Mouse (Mus musculus) layer of hippocampus, postnatal 25 days (tissue): ENCODE data around the gene Ncbp3. TPM values are rescaled to one million over a fixed set of nuclear protein-coding genes. Genes with fewer than 3 reads are reported as not detected.

ENCODE experiments used
- DNase-seq, 2 experiments: peaks; one replicate each; pipeline ENCODE4 v3.0.0; 2022; ENCODE audit warnings: mixed read lengths in 2 of 2, low spot score in 1 of 2; ENCODE audit errors: extremely low spot score in 1 of 2
- total RNA-seq, 2 experiments: library from RNA; stranded (reverse); gene quantifications; 2 replicates each; pipeline ENCODE4 v1.2.3; 2021

Gene Ncbp3
- total RNA-seq, 2 experiments from 2014 or later, result 8.5 to 10.4 TPM

GRCm38 (mm10) chr11:73026961-73027360 is 20.6 kb upstream of the Ncbp3 start:
- DNase-seq, result no peak

- DNase-seq, result peak; percentile 61 to 66
Measured at GRCm38 (mm10) chr11:73030821-73031498, 16.6 kb upstream of the Ncbp3 start.

- DNase-seq, result no peak
Measured at GRCm38 (mm10) chr11:73031536-73031935, 16.0 kb upstream of the Ncbp3 start.

GRCm38 (mm10) chr11:73036077-73036476 is 11.5 kb upstream of the Ncbp3 start:
- DNase-seq, result no peak

- no peak for DNase-seq
Measured at GRCm38 (mm10) chr11:73036889-73037288, 10.7 kb upstream of the Ncbp3 start.

GRCm38 (mm10) chr11:73037691-73038090 is 9.9 kb upstream of the Ncbp3 start:
- no peak for DNase-seq

- DNase-seq, result peak in 1 of 2 experiments; percentile 60
Measured at GRCm38 (mm10) chr11:73039102-73039799, 8.3 kb upstream of the Ncbp3 start.

GRCm38 (mm10) chr11:73044229-73044755 is 3.3 kb upstream of the Ncbp3 start:
- DNase-seq, result no peak

GRCm38 (mm10) chr11:73044789-73045188 is 2.8 kb upstream of the Ncbp3 start:
- no peak for DNase-seq

GRCm38 (mm10) chr11:73048030-73048876 is 670 bp downstream of the Ncbp3 start:
- no peak for DNase-seq

- peak; percentile 63 to 83 for DNase-seq
Measured at GRCm38 (mm10) chr11:73049335-73049734, 1.8 kb downstream of the Ncbp3 start.

- no peak for DNase-seq
Measured at GRCm38 (mm10) chr11:73052795-73053194, 5.2 kb downstream of the Ncbp3 start.

GRCm38 (mm10) chr11:73057701-73058100 is 10.1 kb downstream of the Ncbp3 start:
- DNase-seq, result no peak

GRCm38 (mm10) chr11:73059630-73060029 is 12.0 kb downstream of the Ncbp3 start:
- no peak for DNase-seq

- DNase-seq, result no peak
Measured at GRCm38 (mm10) chr11:73061413-73061812, 13.8 kb downstream of the Ncbp3 start.

- DNase-seq, result peak in 1 of 2 experiments; percentile 66
Measured at GRCm38 (mm10) chr11:73071839-73072238, 24.3 kb downstream of the Ncbp3 start.

GRCm38 (mm10) chr11:73076295-73076694 is 28.7 kb downstream of the Ncbp3 start:
- DNase-seq, result no peak

- no peak for DNase-seq
Measured at GRCm38 (mm10) chr11:73076733-73077132, 29.1 kb downstream of the Ncbp3 start.

- DNase-seq, result no peak
Measured at GRCm38 (mm10) chr11:73077211-73077720, 29.7 kb downstream of the Ncbp3 start.

- DNase-seq, result no peak
Measured at GRCm38 (mm10) chr11:73078615-73079014, 31.0 kb downstream of the Ncbp3 start.

- no peak for DNase-seq
Measured at GRCm38 (mm10) chr11:73080306-73080705, 32.7 kb downstream of the Ncbp3 start.
